Mouse (Mus musculus) CH12.LX (cell line): ENCODE results near the gene Phf2.

Source experiments
- CTCF ChIP-seq, 2 experiments: IDR thresholded peaks in 1 of 2; conservative IDR thresholded peaks in 1 of 2; 2 replicates each; pipeline ENCODE4 v1.5.1; 2011 to 2012; ENCODE audit warnings: low read depth in 2 of 2, low read length in 2 of 2, improper control_type of control experiment in 1 of 2, inconsistent platforms in 1 of 2, mild to moderate bottlenecking in 1 of 2, moderate library complexity in 1 of 2
- EP300 ChIP-seq: IDR thresholded peaks from 2 replicates; pipeline ENCODE4 v1.6.1; 2011; ENCODE audit warnings: low read length, improper control_type of control experiment
- JUN ChIP-seq: IDR thresholded peaks from 2 replicates; pipeline ENCODE4 v1.6.1; 2011; ENCODE audit warnings: low read depth, mild to moderate bottlenecking, low read length, improper control_type of control experiment, moderate library complexity; ENCODE audit not compliant: insufficient read depth
- KAT2A ChIP-seq: IDR thresholded peaks from 2 replicates; pipeline ENCODE4 v1.6.1; 2012; ENCODE audit warnings: low read length, improper control_type of control experiment, inconsistent platforms; ENCODE audit not compliant: insufficient replicate concordance
- MAZ ChIP-seq: IDR thresholded peaks from 2 replicates; pipeline ENCODE4 v1.6.1; 2012; ENCODE audit warnings: low read depth, mild to moderate bottlenecking, inconsistent platforms, low read length, improper control_type of control experiment, moderate library complexity
- MYC ChIP-seq: IDR thresholded peaks from 2 replicates; pipeline ENCODE4 v1.6.1; 2011; ENCODE audit warnings: low read depth, mild to moderate bottlenecking, improper control_type of control experiment, low read length
- POLR2A ChIP-seq: IDR thresholded peaks from 2 replicates; pipeline ENCODE4 v1.6.1; 2011; ENCODE audit warnings: low read depth, mild to moderate bottlenecking, improper control_type of control experiment, low read length
- SIN3A ChIP-seq: IDR thresholded peaks from 2 replicates; pipeline ENCODE4 v1.6.1; 2012; ENCODE audit warnings: low read length, improper control_type of control experiment, inconsistent platforms
- SMC3 ChIP-seq: IDR thresholded peaks from 2 replicates; pipeline ENCODE4 v1.6.1; 2011; ENCODE audit warnings: low read depth, low read length, improper control_type of control experiment
- ZNF384 ChIP-seq: IDR thresholded peaks from 2 replicates; pipeline ENCODE4 v1.6.1; 2012; ENCODE audit warnings: low read depth, low read length, improper control_type of control experiment, inconsistent platforms

GRCm38 (mm10) chr13:48913680-48914079 lies 42.8 kb upstream of the Phf2 start:
- TF ChIP-seq POLR2A (no peak), CTCF (conservative IDR thresholded peaks at IDR 0.05 in 1 of 2, IDR thresholded peaks at IDR 0.05 in 1 of 2; ENCODE audit: low read depth in 2 of 2, low read length in 2 of 2) (no peak), ZNF384 (no peak), MAZ (no peak), SMC3 (no peak), JUN (no peak), MYC (no peak), SIN3A (no peak), EP300 (no peak), KAT2A (no peak)
